Mouse (Mus musculus) right cerebral cortex, postnatal 36 days (tissue): ENCODE measurements around the gene Scfd2.

Experiments
- DNase-seq, 2 experiments: peaks; one replicate each; pipeline ENCODE4 v3.0.0; 2022; ENCODE audit warnings: low spot score in 2 of 2, mixed read lengths in 1 of 2

Scfd2 gene

DNA sequence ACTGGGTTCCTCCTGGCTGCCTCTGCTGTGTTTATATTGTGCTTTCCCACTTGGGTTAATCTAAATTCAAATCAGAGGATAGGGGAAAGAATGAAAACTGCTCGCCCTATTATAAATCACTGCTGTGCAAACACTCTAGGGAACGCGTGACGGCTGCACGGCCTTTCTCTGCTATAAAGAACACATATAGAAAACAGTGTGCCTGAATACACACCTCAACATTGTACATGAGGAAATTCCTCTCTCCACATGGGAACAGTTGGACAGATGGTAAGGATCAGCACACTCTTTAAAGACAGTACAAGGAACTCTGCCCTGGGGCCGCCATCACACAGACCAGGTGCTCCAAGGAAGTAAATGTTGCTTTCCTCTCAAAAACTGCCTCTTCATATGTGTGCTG lies 166.2 kb downstream of the Scfd2 start:
- DNase-seq: no peak

DNA sequence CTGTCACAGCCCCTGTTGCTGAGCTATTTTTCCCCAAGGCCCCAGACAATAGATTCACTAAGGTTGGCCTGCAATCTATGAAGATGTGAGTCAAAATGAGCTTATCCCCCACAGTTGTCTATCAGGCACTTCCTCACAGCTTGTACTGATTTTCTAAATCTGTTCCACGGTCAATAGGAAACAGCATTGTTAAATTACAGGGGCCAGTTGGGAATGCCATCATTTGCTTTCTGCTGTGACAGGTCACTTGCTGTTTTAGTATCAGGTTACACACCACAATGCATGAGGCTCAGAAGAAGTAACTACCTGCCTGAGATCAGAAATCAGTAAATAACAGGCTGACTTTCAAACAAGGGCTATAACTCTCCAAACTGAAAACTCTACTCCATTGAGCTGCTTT lies 168.3 kb downstream of the Scfd2 start:
- no peak for DNase-seq

GRCm38 (mm10) chr5:74361531-74361930 lies 170.0 kb downstream of the Scfd2 start:
- no peak for DNase-seq

DNA sequence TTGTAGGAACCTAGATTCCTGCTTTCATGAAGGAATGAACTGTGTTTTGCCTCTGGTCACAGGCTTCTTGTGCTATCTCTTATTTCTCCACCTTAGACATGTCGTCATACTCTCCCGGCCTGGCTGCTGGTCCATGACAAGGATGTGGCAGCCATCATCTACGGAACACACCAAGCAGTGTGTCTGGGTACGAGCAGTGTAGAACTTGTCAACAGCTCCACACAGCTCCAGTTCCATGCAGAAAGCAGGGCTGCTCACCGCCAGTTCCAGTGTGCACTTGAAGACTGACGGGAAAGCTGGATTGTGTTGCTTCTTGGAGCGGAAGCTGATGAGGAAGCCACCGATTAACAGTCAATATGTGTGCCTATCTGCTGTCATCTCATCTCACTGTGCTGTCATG lies 173.5 kb downstream of the Scfd2 start:
- DNase-seq: no peak

DNA sequence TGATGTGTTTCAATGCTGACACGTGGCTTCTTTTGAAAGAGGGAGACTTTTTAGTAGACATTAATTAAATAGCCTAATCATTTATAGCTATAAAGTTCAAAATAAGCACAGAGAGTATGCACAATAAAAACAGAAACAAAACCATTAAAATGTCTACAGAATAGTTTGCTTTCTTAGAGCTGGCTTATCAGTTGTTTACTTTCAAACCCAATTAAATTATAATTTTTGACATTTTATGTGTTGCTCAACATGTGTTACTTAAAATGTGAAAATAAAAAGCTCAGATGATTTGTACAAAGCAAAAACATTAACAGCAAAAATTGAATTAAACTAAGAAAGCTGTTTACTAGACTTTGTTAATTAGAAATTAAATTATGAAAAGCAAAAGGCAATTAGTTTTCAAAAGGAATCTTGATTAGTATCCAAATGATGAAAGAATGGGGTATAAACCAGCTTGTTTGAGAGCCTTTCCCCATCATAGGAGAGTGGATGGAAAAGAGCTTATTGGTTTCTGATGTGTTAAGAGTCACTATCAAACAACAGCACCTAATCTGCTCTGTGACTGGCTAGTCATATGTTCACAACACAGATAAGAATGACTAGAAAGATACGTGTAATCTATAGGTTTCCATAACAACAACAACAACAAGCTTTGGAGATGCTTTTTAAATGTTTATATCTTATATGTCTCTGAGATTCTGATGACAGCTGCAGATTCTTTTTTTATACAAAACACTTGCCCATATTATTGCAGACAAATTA lies 176.0 kb downstream of the Scfd2 start:
- no peak for DNase-seq

DNA sequence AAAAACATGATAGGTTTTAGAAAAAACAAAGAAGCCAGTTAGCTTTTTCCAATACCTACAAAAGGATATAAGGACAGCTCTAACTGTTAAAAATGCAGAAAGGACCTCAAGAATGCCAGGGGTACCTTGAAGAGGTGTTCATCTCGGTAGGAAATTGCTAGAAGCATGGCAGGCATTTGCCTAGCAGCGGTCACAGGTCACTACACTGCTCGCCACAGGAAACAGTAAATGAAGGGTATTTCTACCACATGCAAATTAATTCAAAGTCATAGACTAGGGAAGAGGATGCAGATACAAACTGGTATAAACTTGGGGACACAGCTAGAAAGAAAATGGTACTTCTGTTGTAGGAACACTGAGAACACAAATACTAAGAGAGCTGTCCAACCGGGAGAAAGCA lies 180.7 kb downstream of the Scfd2 start:
- no peak for DNase-seq

- no peak for DNase-seq
Observed at GRCm38 (mm10) chr5:74348079-74348870, 183.3 kb downstream of the Scfd2 start.

- no peak for DNase-seq
Observed at GRCm38 (mm10) chr5:74343045-74343444, 188.5 kb downstream of the Scfd2 start.

DNA sequence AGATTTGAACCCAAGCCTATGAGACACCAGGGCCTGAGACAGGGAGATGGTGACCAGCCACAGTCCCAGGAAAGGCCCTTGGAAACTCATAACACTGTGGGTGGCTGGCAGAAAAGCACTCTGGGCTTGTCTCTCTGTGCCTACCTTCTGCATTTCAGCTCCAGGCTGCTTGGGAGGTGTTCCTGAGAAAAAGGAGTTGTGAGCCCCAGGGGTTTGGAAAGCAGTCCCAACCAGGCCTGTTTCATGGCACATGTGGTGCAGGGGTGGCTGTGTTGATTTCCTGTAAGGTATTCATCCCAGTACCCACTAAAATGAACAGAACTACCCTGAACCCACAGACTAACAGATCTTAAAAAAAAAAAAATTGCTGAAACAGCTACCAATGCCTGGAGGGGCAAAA lies 189.0 kb downstream of the Scfd2 start:
- DNase-seq: peak in 1 of 2 experiments; percentile 44

DNA sequence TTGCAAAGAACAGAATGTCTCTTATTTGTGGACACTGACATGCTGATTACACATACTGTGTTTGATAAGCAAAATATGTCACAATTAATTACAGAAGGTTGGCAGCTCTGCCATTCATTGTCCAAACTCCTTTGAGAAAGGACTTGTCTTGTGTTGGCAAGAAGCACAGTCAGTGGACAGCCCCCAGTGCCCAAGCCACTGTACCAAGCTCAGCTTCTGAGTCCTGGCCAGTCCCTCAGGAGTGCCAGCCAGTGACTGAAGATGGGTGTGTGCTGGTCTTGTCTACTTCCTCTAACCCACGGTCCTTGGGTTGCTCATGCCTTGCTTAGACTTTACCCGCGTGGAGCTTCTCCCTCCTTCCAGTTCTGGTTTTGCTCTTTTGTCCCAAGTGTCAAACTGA lies 194.1 kb downstream of the Scfd2 start:
- DNase-seq: no peak

DNA sequence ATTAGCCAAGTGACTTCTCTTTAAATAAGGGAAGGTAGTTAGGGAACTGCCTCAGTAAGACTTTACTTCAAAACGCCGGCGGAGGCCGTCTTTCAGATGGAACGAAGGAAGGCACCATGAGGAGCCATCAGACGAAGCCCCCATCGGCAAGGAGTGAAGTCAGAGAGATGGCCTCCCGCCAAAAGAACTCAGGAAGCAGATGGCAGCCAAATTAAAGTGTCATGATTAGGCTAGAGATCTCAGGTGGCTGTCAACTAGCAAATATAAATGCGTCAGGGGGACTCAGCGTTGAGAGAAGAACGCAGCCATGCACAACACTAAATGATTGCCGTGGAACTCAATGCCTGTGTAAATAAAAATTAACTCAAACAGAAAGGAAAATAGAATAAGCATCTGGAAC lies 194.8 kb downstream of the Scfd2 start:
- DNase-seq: no peak

GRCm38 (mm10) chr5:74333258-74333657 lies 198.3 kb downstream of the Scfd2 start:
- DNase-seq: no peak

- no peak for DNase-seq
Observed at GRCm38 (mm10) chr5:74326228-74326627, 205.3 kb downstream of the Scfd2 start.

- no peak for DNase-seq
Observed at GRCm38 (mm10) chr5:74321010-74321746, 210.4 kb downstream of the Scfd2 start.

GRCm38 (mm10) chr5:74319551-74319950 lies 212.0 kb downstream of the Scfd2 start:
- DNase-seq: no peak

DNA sequence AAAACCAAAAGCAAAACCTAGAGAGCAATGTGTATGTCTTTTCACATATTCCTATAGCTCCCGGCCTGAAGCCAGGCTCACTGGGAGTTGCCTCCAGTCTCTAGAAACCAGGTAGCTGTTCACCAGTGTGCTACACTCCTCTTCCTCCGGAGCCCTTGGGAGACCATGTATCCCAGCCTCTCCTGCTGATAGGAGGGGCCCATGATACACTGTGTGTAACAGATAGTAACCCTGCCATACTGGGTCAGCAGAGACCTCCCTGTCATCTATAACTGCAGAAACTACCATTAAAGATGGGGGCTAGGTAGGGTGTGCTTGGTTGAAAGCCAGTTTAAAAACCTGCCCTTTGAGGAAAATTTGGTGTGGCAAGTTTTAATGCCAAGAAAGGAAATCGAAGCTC lies 214.4 kb downstream of the Scfd2 start:
- DNase-seq: no peak

DNA sequence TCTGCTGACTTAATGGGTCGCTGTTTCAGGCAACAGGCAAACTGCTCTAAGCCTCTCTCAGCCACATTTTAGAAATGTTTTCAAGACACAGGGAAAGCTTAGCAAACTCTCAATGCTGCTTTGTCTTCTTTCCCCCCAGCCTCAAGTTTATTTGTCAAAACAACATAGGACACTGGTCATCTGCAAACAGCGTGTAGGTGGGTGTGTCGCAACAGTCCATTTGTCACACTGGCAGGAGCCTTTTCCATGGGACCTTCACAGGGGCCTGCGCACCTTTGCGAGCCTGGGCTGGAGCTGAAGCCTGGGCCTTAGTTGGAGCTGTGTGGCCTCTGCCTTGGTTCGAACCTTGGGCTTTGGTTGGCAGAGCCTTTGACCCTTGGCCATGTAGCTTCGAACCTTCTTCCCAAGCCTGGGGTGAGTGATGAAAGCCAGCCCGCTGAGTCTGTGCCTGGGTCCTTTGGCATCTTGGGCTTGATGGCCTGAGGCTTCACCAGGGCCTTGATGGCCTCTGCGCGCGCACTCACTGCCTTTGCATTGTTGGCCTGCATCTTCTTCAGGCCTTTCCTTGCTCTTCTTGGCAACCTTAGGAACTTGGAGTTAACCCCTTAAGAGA lies 215.1 kb downstream of the Scfd2 start:
- no peak for DNase-seq

DNA sequence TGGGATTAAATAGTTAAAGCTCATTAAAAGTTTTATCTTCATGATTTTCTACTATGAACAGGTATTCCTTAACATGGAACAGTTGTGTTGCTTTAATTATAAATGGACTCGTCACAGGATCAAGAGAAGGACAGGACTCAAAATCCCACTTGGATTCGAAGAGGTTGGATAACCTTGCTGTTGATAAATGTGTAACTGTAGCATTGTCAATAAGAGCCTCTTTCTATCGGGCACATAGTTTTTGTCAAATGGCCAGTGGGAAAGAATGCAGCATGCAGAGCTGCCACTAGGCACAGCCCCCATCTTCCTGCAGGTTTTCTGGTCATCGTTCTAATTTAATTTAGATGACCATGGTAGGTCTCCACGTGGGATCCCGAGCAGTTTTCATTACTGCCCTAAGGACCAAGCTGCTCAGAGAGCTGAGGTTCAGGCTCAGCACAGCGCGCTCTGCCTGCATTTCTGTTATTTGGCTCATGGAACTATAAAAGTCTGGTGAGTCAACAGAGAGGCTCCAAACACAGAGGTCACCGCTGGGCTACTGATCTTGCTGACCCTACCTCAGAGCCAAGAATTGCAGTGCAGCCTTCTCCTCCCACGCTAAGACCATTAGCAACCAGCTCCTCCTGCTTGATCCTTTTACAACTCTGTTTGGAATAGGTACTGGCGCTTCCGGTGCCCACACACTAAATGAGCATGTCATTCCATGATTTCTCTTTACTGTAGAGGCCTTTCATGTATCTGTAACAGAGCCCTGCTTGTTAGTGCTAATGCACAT lies 215.9 kb downstream of the Scfd2 start:
- DNase-seq: no peak

DNA sequence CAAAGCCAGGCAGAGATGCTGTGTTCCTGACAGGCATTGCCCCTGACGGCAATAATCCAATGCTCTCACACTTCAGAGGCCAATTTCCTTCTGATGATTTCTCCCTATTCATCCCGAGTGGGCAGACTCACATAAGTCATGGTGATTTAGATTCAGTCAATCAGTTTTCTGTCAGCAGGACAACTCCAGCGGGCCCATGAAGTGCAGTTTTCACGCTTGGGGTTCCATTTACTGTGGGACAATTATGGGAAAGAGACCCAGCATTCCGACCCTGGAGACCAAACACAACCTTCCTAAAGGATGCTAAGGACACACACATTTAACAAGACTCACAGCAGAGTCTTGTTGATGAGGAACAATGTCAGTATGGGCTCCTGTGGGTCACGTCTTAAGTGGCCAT lies 217.1 kb downstream of the Scfd2 start:
- DNase-seq: no peak

DNA sequence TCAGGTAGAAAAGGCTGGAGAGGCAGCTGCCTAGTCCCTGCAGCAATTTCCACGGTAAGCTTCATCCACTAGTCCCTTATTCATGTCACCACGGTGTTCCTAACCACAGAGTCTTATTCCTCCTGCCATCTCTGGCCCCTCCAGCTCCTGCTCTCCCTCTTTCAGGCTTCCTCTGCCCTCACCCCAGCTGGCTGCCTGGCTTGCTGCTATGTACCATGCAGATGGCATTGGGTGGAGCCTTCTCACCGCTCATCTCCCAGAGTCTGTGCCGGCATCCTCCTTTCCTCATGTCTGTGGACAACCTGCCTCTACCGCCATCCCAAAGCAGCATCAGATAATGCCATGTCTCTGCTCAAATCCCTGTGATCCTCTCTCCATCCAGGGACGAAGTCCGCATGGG lies 218.0 kb downstream of the Scfd2 start:
- DNase-seq: no peak

GRCm38 (mm10) chr5:74311865-74312264 lies 219.7 kb downstream of the Scfd2 start:
- no peak for DNase-seq
